Mouse (Mus musculus) ES-Bruce4 (cell line): Measurements from ENCODE around the gene Kif2c.

Experiments used
- CTCF ChIP-seq: IDR thresholded peaks from one replicate; pipeline ENCODE4 v1.8.1; 2011; ENCODE audit warnings: low read depth, low read length
- POLR2A ChIP-seq: IDR thresholded peaks from one replicate; pipeline ENCODE4 v1.8.1; 2011; ENCODE audit warnings: low read length; ENCODE audit not compliant: insufficient read depth

DNA sequence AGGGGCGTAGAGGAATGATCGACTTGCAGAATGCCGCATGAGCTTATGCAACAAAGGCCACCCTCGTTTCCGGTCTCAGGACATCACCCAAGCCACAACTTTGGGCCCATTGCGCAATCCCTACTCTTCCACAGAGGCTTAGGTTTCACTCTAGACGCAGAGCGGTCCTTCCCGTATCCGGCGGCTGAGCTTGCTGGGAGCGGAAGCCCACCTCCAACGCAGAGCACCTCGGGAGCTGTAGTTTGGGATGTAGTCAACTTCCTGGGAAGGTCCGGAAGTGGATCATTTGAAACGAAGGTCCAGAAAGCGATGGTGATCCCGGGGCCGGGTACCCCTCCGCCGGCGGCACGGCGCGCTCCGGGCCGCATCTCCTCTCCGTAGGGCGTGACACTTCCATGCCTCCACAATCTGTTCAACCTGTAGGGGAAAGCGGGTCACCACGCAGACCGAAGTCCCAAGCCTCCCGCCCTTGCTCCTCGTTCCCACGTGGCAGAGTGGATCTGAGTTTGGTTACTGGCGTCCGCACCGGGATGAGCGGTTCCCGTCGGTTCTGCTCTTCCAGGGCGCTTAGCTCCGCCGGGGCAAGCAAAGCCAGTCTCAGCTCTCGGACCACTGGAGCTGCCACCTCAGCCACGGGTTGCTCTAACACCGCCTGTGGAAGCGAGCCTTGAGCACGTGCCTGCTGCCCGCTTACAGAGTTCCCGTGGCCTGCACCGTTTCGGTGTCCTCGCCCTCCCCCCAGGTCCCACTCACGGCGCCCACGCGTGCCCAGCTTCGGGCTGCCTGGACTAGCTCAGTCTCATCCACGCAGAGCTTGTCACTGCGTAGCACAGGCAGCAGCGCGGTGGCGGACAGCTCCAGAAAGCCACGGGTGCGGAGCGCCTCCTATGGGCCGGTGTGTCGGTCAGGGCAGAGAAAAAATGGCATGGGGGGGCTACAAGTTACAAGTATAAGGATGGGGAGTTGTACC is 61.7 kb downstream of the Kif2c start:
- TF ChIP-seq POLR2A (peak; percentile 48), CTCF (peak; percentile 82)
